Mouse (Mus musculus) hindbrain, embryonic 10.5 days (tissue): ENCODE results near the gene Crls1. TPM values are rescaled to one million over a fixed set of nuclear protein-coding genes. Genes with fewer than 3 reads are reported as not detected.
A peak's percentile ranks its signal among the peaks of the same experiment; 100 is the strongest.

Experiments
- DNase-seq: peaks from one replicate; pipeline ENCODE4 v3.0.0-alpha.2; 2017; ENCODE audit warnings: low spot score
- H3K27ac ChIP-seq: fragments of 300-500 bp; sonication (generic); 2 replicates; pipeline ENCODE4 v1.5.1; 2016; ENCODE audit warnings: mild to moderate bottlenecking, moderate library complexity
- H3K27me3 ChIP-seq: fragments of 300-500 bp; sonication (generic); 2 replicates; pipeline ENCODE4 v1.6.1; 2016; ENCODE audit warnings: mild to moderate bottlenecking; ENCODE audit not compliant: poor library complexity, insufficient read depth, severe bottlenecking
- H3K36me3 ChIP-seq: fragments of 300-500 bp; sonication (generic); 2 replicates; pipeline ENCODE4 v1.6.1; 2016; ENCODE audit warnings: mild to moderate bottlenecking, moderate library complexity
- H3K4me1 ChIP-seq: fragments of 300-500 bp; sonication (generic); replicated peaks from 2 replicates; pipeline ENCODE4 v1.6.1; 2016; ENCODE audit warnings: mild to moderate bottlenecking
- H3K4me3 ChIP-seq: fragments of 300-500 bp; sonication (generic); 2 replicates; pipeline ENCODE4 v1.5.1; 2016; ENCODE audit warnings: mild to moderate bottlenecking, moderate library complexity
- H3K9me3 ChIP-seq: fragments of 300-500 bp; sonication (generic); 2 replicates; pipeline ENCODE4 v1.6.1; 2016; ENCODE audit warnings: mild to moderate bottlenecking, moderate library complexity
- WGBS: fragments of 180-500 bp; shearing (Covaris S2); methylation state at CpG from one replicate; pipeline ENCODE4 v1.1.7; 2016; 5-methylcytosine and 5-hydroxymethylcytosine counted together
- polyA plus RNA-seq: library from polyadenylated mRNA; unstranded; fragments of >200 nt; fragmentation: Nextera tagmentation; extraction: Ambion mirVana; gene quantifications from 2 replicates; pipeline ENCODE4 v1.2.1, GENCODE M21; 2016

Gene Crls1
- polyA plus RNA-seq, 1 experiment from 2014 or later, result 8.5 TPM

DNA sequence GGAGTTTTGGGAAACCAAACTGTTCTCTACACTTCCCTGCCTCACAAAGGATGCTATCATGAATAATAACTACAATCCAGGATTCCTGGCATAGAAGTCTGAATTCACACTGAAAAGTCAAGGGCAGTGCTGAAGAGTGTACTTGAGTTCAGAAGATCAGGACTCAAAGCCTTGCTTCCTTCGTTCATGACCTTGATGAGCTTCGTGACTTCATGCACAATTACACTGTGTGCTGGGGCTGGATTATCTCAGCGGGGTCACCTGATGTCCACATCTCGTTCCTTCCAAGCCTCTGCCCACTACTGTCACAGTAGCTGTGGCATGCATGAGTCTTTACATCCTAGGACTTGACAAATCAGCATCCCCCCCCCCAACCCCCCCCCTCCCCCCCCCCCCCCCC is 55.2 kb downstream of the Crls1 start:
- Histone ChIP-seq H3K9me3 (no peaks in the 10 kb centered on the region), H3K27me3 (no peaks in the 10 kb centered on the region), H3K36me3 (no peaks in the 10 kb centered on the region), H3K27ac (no peak overlapping the region), H3K4me3 (no peak overlapping the region), H3K4me1 (no peaks in the 10 kb centered on the region)
- 83% methylated on average over 4 of the region's 4 CpGs for WGBS
- DNase-seq, result no peak

DNA sequence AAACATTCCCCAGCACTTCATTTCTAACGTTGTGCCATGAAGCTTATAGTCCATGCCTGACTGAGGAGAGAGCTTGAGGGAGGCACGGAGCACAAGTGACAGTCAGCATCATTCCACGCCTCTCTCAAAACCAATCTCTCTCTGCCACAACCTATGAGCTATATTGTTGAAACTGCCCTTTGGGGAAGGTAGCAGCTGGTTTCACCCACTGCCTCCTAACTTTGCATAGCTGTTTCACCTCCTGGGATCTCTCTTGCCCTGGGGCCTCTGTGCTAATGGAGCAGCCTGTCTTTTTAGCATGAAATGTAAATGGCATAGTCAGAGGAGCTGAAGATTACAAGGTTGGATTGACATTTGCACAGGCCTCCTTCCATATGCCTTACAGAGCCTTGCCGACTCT is 55.6 kb downstream of the Crls1 start:
- Histone ChIP-seq H3K4me3 (no peak overlapping the region), H3K36me3 (no peaks in the 10 kb centered on the region), H3K27me3 (no peaks in the 10 kb centered on the region), H3K9me3 (no peaks in the 10 kb centered on the region), H3K27ac (no peak overlapping the region), H3K4me1 (no peaks in the 10 kb centered on the region)
- DNase-seq, result no peak
- whole genome bisulfite sequencing, result 80% methylated on average over 3 of the region's 4 CpGs

DNA sequence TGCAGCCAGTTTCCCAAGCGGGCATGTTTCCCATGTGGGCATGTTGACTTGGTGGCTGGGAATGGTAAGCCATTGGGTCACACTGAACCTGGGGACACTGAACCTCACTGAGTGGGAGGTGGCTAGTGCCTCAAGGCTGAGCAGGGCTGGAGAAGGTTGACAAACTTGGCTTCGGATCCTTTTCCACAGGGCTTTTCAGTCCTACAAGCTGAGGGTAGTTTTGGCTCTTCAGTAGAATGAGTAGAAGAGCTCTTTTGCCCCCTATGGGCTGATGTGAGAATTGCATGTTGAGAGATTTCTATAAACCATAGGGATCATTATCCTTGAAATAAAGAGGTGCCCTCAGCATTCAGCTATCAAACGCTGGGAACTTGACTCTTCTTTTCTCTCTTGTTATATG is 57.0 kb downstream of the Crls1 start:
- peak; percentile 16 for DNase-seq
- Histone ChIP-seq H3K36me3 (no peaks in the 10 kb centered on the region), H3K4me1 (no peaks in the 10 kb centered on the region), H3K27me3 (no peaks in the 10 kb centered on the region), H3K9me3 (no peaks in the 10 kb centered on the region), H3K4me3 (no peak overlapping the region), H3K27ac (no peak overlapping the region)
- WGBS, result 40% methylated on average over 3 of the region's 3 CpGs

DNA sequence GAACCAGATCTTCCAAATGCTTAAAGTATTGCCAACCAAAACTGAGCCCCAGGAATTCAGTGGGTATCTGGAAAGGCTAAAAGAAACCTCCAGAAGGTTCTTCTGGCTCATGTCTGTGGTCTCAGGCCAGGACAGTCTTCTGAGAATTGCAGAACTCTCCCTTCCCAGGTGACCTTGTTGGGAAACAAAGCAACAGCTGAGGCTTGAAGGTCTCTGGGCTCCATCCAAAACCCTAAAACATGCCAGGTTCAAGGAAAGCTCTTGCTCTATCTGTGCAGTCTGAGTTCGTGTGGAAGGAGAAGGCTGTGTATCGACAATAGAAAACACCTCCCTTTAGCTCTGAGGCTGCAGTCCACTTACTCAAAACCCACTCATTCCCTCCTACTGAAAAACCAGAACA is 58.5 kb downstream of the Crls1 start:
- DNase-seq, result no peak
- Histone ChIP-seq H3K4me3 (no peak overlapping the region), H3K36me3 (no peaks in the 10 kb centered on the region), H3K27me3 (no peaks in the 10 kb centered on the region), H3K4me1 (no peaks in the 10 kb centered on the region), H3K27ac (no peak overlapping the region), H3K9me3 (no peaks in the 10 kb centered on the region)
- 74% methylated on average over 2 of the region's 2 CpGs for WGBS

DNA sequence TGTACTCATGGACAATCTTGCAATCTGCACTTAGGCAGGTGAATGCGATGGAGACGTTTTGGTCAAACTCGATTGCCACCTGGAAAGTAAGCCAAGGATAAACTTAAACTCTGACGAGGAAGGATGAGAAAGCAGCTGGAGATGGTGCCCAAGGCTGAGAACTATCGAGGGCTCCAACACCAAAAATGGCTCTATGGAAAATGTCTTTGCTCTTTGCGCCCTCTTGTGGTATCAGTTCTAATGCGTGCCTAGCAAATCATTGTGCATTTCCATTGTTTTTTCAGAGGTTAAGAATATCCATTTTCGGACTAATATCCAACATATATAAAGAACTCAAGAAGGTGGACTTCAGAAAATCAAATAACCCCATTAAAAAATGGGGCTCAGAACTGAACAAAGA is 60.3 kb downstream of the Crls1 start:
- Histone ChIP-seq H3K27me3 (no peaks in the 10 kb centered on the region), H3K4me3 (no peak overlapping the region), H3K36me3 (no peaks in the 10 kb centered on the region), H3K4me1 (no peaks in the 10 kb centered on the region), H3K9me3 (no peaks in the 10 kb centered on the region), H3K27ac (no peak overlapping the region)
- peak; percentile 20 for DNase-seq
- WGBS, result 30% methylated on average over 8 of the region's 8 CpGs

DNA sequence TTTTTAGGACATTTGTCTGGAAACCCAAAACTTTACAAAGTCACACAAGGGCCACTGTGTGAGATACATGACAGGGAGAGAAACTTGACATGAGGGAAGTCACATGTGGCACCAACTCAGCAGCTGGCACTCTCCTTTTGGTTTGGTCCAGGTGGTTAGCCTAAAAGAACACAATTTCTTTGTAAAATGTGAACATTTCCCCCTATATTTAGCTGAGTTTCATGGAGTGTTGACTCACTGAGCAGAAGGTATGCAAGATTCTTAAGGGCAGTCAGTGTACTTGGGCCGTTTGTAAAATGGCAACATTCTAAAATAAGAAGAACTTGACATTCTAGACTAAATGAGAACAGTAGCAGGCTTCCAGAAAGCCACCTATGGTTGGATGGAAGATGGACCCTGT is 68.3 kb downstream of the Crls1 start:
- Histone ChIP-seq H3K27ac (no peak overlapping the region), H3K9me3 (no peaks in the 10 kb centered on the region), H3K4me1 (no peaks in the 10 kb centered on the region), H3K4me3 (no peak overlapping the region), H3K36me3 (no peaks in the 10 kb centered on the region), H3K27me3 (no peaks in the 10 kb centered on the region)
- 89% methylated on average over 1 of the region's 1 CpGs for WGBS
- no peak for DNase-seq

Other genes with a start within 250 kb of the Crls1 start
- gene Shld1, start 159.7 kb upstream of the Crls1 start, polyA plus RNA-seq, result 17.4 and 20.1 TPM in 2 replicates
- 9.0 and 16.3 TPM in 2 replicates for gene Chgb, start 65.4 kb upstream of the Crls1 start, polyA plus RNA-seq
- 31.7 and 37.2 TPM in 2 replicates for gene Trmt6, start 30.6 kb upstream of the Crls1 start, polyA plus RNA-seq
- gene Mcm8, start 30.5 kb upstream of the Crls1 start, polyA plus RNA-seq, result 19.8 and 30.9 TPM in 2 replicates
- 0.31 and 0.45 TPM in 2 replicates for gene Lrrn4, start 34.2 kb downstream of the Crls1 start, polyA plus RNA-seq
- 8.6 and 8.7 TPM in 2 replicates for gene Fermt1, start 99.2 kb downstream of the Crls1 start, polyA plus RNA-seq